Mouse (Mus musculus): Measurements from ENCODE around the gene Gm14085. TPM values are rescaled to one million over a fixed set of nuclear protein-coding genes. Genes with fewer than 3 reads are reported as not detected.
A peak's percentile ranks its signal among the peaks of the same experiment; 100 is the strongest.
"Not testable (repeated sequence)": the region's sequence is repeated elsewhere in the genome, so short reads cannot be mapped to it uniquely, and the experiment has no call there.

Gm14085 gene
- polyA plus RNA-seq, 1 experiment = 0.08 TPM

- H3K27ac ChIP-seq (ENCODE audit: insufficient read depth, low read depth, low read length) = no peak overlapping the region
- TF ChIP-seq CTCF (IDR thresholded peaks at IDR 0.05; ENCODE audit: extremely low read depth, insufficient read length, insufficient replicate concordance, low read depth, low read length) = peak; percentile 79
- peak; percentile 46; the same call in 1 of the 2 replicates for TF ChIP-seq POLR2A (IDR thresholded peaks at IDR 0.05; ENCODE audit: low read depth, low read length)
- WGBS = 1% methylated on average over 46 of the region's 46 CpGs
Observed at GRCm38 (mm10) chr2:122467351-122468013, 17.3 kb upstream of the Gm14085 start.

GRCm38 (mm10) chr2:122469221-122469620 lies 15.5 kb upstream of the Gm14085 start:
- H3K27me3 ChIP-seq (ENCODE audit: control insufficient read depth, insufficient read depth, low read length) = no peaks in the 10 kb centered on the region
- no peak for TF ChIP-seq CTCF (IDR thresholded peaks at IDR 0.05; ENCODE audit: extremely low read depth, insufficient read length, insufficient replicate concordance, low read depth, low read length)
- TF ChIP-seq POLR2A (IDR thresholded peaks at IDR 0.05; ENCODE audit: low read depth, low read length) = no peak
- 90% methylated on average over 3 of the region's 3 CpGs for WGBS
- H3K4me1 ChIP-seq (ENCODE audit: control insufficient read depth, insufficient read depth, insufficient read length, low read length) = peaks cover 7% of the 10 kb centered on the region; the same call in 1 of the 2 replicates
- no peaks in the 10 kb centered on the region for H3K36me3 ChIP-seq (ENCODE audit: control insufficient read depth, insufficient read depth, low read length)
- H3K27ac ChIP-seq (ENCODE audit: insufficient read depth, low read depth, low read length) = no peak overlapping the region
- H3K4me3 ChIP-seq (ENCODE audit: low read depth, low read length) = no peak overlapping the region

More at GRCm38 (mm10) chr2:122467351-122468013, 17.3 kb upstream of the Gm14085 start:
- peaks cover 7% of the 10 kb centered on the region; the same call in 1 of the 2 replicates for H3K4me1 ChIP-seq (ENCODE audit: control insufficient read depth, insufficient read depth, insufficient read length, low read length)
- peak overlapping the region; percentile 77 for H3K4me3 ChIP-seq (ENCODE audit: low read depth, low read length)
- no peaks in the 10 kb centered on the region for H3K27me3 ChIP-seq (ENCODE audit: control insufficient read depth, insufficient read depth, low read length)
- H3K36me3 ChIP-seq (ENCODE audit: control insufficient read depth, insufficient read depth, low read length) = no peaks in the 10 kb centered on the region

- no peak for TF ChIP-seq POLR2A (IDR thresholded peaks at IDR 0.05; ENCODE audit: low read depth, low read length)
- TF ChIP-seq CTCF (IDR thresholded peaks at IDR 0.05; ENCODE audit: extremely low read depth, insufficient read length, insufficient replicate concordance, low read depth, low read length) = no peak
- Histone ChIP-seq H3K4me1 (ENCODE audit: control insufficient read depth, insufficient read depth, insufficient read length, low read length) (no peaks in the 10 kb centered on the region), H3K27me3 (ENCODE audit: control insufficient read depth, insufficient read depth, low read length) (no peaks in the 10 kb centered on the region), H3K4me3 (ENCODE audit: low read depth, low read length) (no peak overlapping the region), H3K36me3 (ENCODE audit: control insufficient read depth, insufficient read depth, low read length) (no peaks in the 10 kb centered on the region), H3K27ac (ENCODE audit: insufficient read depth, low read depth, low read length) (no peak overlapping the region)
Observed at GRCm38 (mm10) chr2:122476585-122476984, 8.2 kb upstream of the Gm14085 start.

- not testable (repeated sequence) for H3K4me3 ChIP-seq (ENCODE audit: low read depth, low read length); H3K4me1 ChIP-seq (ENCODE audit: control insufficient read depth, insufficient read depth, insufficient read length, low read length); H3K27ac ChIP-seq (ENCODE audit: insufficient read depth, low read depth, low read length); H3K27me3 ChIP-seq (ENCODE audit: control insufficient read depth, insufficient read depth, low read length); H3K36me3 ChIP-seq (ENCODE audit: control insufficient read depth, insufficient read depth, low read length)
- WGBS = 74% methylated on average over 1 of the region's 1 CpGs
Observed at GRCm38 (mm10) chr2:122483787-122484186, 954 bp upstream of the Gm14085 start.

- WGBS = 43% methylated on average over 3 of the region's 3 CpGs
- not testable (repeated sequence) for H3K36me3 ChIP-seq (ENCODE audit: control insufficient read depth, insufficient read depth, low read length)
Observed at GRCm38 (mm10) chr2:122485654-122486053, 913 bp downstream of the Gm14085 start.

GRCm38 (mm10) chr2:122486122-122486521 lies 1.4 kb downstream of the Gm14085 start:
- H3K4me1 ChIP-seq (ENCODE audit: control insufficient read depth, insufficient read depth, insufficient read length, low read length); H3K27me3 ChIP-seq (ENCODE audit: control insufficient read depth, insufficient read depth, low read length); H3K27ac ChIP-seq (ENCODE audit: insufficient read depth, low read depth, low read length); H3K36me3 ChIP-seq (ENCODE audit: control insufficient read depth, insufficient read depth, low read length); H3K4me3 ChIP-seq (ENCODE audit: low read depth, low read length): not testable (repeated sequence)

More at GRCm38 (mm10) chr2:122485654-122486053, 913 bp downstream of the Gm14085 start:
- H3K27ac ChIP-seq (ENCODE audit: insufficient read depth, low read depth, low read length); H3K4me3 ChIP-seq (ENCODE audit: low read depth, low read length); H3K4me1 ChIP-seq (ENCODE audit: control insufficient read depth, insufficient read depth, insufficient read length, low read length); H3K27me3 ChIP-seq (ENCODE audit: control insufficient read depth, insufficient read depth, low read length): not testable (repeated sequence)

- no peaks in the 10 kb centered on the region for H3K36me3 ChIP-seq (ENCODE audit: control insufficient read depth, insufficient read depth, low read length)
- no peaks in the 10 kb centered on the region for H3K4me1 ChIP-seq (ENCODE audit: control insufficient read depth, insufficient read depth, insufficient read length, low read length)
- H3K27me3 ChIP-seq (ENCODE audit: control insufficient read depth, insufficient read depth, low read length) = peaks cover 2% of the 10 kb centered on the region; the same call in 1 of the 2 replicates
- no peak for TF ChIP-seq POLR2A (IDR thresholded peaks at IDR 0.05; ENCODE audit: low read depth, low read length)
- no peak for TF ChIP-seq CTCF (IDR thresholded peaks at IDR 0.05; ENCODE audit: extremely low read depth, insufficient read length, insufficient replicate concordance, low read depth, low read length)
- 64% methylated on average over 2 of the region's 2 CpGs for WGBS
- H3K27ac ChIP-seq (ENCODE audit: insufficient read depth, low read depth, low read length) = no peak overlapping the region
- H3K4me3 ChIP-seq (ENCODE audit: low read depth, low read length) = no peak overlapping the region
Observed at GRCm38 (mm10) chr2:122486674-122487073, 1.9 kb downstream of the Gm14085 start.

- H3K4me3 ChIP-seq (ENCODE audit: low read depth, low read length); H3K27me3 ChIP-seq (ENCODE audit: control insufficient read depth, insufficient read depth, low read length); H3K4me1 ChIP-seq (ENCODE audit: control insufficient read depth, insufficient read depth, insufficient read length, low read length); H3K36me3 ChIP-seq (ENCODE audit: control insufficient read depth, insufficient read depth, low read length); H3K27ac ChIP-seq (ENCODE audit: insufficient read depth, low read depth, low read length): not testable (repeated sequence)
- 91% methylated on average over 1 of the region's 1 CpGs for WGBS
Observed at GRCm38 (mm10) chr2:122529696-122530095, 45.0 kb downstream of the Gm14085 start.

Measured in small intestine, adult 2 months (tissue).